Mouse (Mus musculus) kidney, postnatal 0 days (tissue): ENCODE data around the gene Sugt1. TPM values are rescaled to one million over a fixed set of nuclear protein-coding genes. Genes with fewer than 3 reads are reported as not detected.

Source experiments
- ATAC-seq: fragments of 200-750 bp; cut with Nextera tagmentation; replicated peaks from 2 replicates; pipeline ENCODE4 v1.8.0; 2017; ENCODE audit warnings: low read depth, moderate number of reproducible peaks, moderate TSS enrichment, moderate library complexity; ENCODE audit not compliant: low FRiP score
- DNase-seq: peaks from one replicate; pipeline ENCODE4 v3.0.0-alpha.2; 2016; ENCODE audit warnings: low spot score
- H3K27ac ChIP-seq: fragments of 300-500 bp; sonication (generic); 2 replicates; pipeline ENCODE4 v1.5.1; 2014; ENCODE audit warnings: mild to moderate bottlenecking
- H3K27me3 ChIP-seq: fragments of 300-500 bp; sonication (generic); 2 replicates; pipeline ENCODE4 v1.6.1; 2014; ENCODE audit warnings: low read length, mixed read lengths; ENCODE audit not compliant: insufficient read depth
- H3K36me3 ChIP-seq: fragments of 300-500 bp; sonication (generic); 2 replicates; pipeline ENCODE4 v1.6.1; 2014; ENCODE audit warnings: low read length, mixed read lengths; ENCODE audit not compliant: insufficient read depth
- H3K4me1 ChIP-seq: fragments of 300-500 bp; sonication (generic); replicated peaks from 2 replicates; pipeline ENCODE4 v1.6.1; 2014; ENCODE audit warnings: antibody characterized with exemption, low read length, mixed read lengths; ENCODE audit not compliant: insufficient read depth
- H3K4me2 ChIP-seq: fragments of 300-500 bp; sonication (generic); 2 replicates; pipeline ENCODE4 v1.6.1; 2014; ENCODE audit warnings: mild to moderate bottlenecking, low read length, moderate library complexity, mixed read lengths
- H3K4me3 ChIP-seq: fragments of 300-500 bp; sonication (generic); replicated peaks from 2 replicates; pipeline ENCODE4 v1.5.1; 2014; ENCODE audit warnings: low read depth, low read length
- H3K9ac ChIP-seq: fragments of 300-500 bp; sonication (generic); 2 replicates; pipeline ENCODE4 v1.6.1; 2014; ENCODE audit warnings: low read depth, low read length
- H3K9me3 ChIP-seq: fragments of 300-500 bp; sonication (generic); replicated peaks from 2 replicates; pipeline ENCODE4 v1.6.1; 2016; ENCODE audit warnings: low read length, inconsistent platforms, mixed read lengths
- CTCF ChIP-seq: IDR thresholded peaks from 2 replicates; pipeline ENCODE4 v1.5.1; 2016; ENCODE audit warnings: antibody characterized with exemption, low read depth, mild to moderate bottlenecking, moderate library complexity
- WGBS: fragments of 180-500 bp; shearing (Covaris S2); extraction: QIAGEN DNeasy Blood & Tissue Kit; methylation state at CpG from one replicate; pipeline ENCODE4 v1.1.7; 2014; 5-methylcytosine and 5-hydroxymethylcytosine counted together
- polyA plus RNA-seq: library from polyadenylated mRNA; unstranded; fragments of >200 nt; fragmentation: Nextera tagmentation; extraction: Ambion mirVana; gene quantifications from 2 replicates; pipeline ENCODE4 v1.2.1, GENCODE M21; 2015

Gene Sugt1
- polyA plus RNA-seq, result 119 and 122 TPM in 2 replicates

DNA sequence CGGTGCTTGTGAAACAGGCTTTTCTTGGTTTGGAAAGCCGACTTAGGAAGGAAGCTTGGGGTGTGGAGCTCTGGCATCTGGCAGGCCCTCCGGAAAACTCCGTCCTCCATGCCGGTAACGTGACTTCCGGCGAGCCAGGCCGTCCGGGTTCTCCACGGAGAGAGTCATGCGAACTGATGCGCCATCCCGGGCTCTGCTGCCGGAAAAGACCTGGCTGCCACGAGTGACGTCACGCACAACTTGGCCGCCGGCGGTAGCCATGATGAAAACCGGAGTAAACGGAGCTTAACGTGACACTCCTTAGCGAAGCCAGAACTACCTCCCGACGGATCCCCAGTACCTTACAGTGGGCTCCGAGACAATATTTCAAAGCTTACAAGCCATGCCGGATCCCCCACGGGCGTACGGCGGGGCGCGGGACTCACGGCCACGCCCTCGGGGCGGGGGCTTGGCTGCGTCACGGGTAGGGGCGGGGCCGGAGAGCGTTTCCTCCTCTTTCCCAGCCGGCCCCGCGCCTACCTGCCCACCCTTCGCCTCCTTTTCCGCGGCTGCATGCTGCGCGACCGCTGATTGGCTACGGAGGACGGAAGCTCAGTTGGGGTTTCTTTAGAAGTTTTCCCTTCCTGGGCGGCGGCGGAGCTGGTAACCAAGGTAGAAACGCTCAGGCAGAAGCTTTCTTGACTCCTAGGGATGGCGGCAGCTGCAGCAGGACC is at the start of gene Sugt1:
Sugt1 (plus strand) TSS at position 553 of the 713 bp plus-strand sequence.
- H3K4me1 ChIP-seq, result peaks cover 12% of the 10 kb centered on the region; the same call in 1 of the 2 replicates
- H3K27me3 ChIP-seq, result no peaks in the 10 kb centered on the region
- H3K9me3 ChIP-seq, result no peaks in the 10 kb centered on the region
- H3K36me3 ChIP-seq, result no peaks in the 10 kb centered on the region
- peak within 1 kb of the TSS; percentile 76 for H3K4me2 ChIP-seq
- peak within 1 kb of the TSS; percentile 53 for H3K4me3 ChIP-seq
- under 1% methylated on average over 54 of the region's 60 CpGs for WGBS
- H3K9ac ChIP-seq, result peak within 1 kb of the TSS; percentile 73
- ATAC-seq (peak; percentile 99), DNase-seq (peak; percentile 98)
- H3K27ac ChIP-seq, result peak within 1 kb of the TSS; percentile 94
- TF ChIP-seq CTCF, result no peak

DNA sequence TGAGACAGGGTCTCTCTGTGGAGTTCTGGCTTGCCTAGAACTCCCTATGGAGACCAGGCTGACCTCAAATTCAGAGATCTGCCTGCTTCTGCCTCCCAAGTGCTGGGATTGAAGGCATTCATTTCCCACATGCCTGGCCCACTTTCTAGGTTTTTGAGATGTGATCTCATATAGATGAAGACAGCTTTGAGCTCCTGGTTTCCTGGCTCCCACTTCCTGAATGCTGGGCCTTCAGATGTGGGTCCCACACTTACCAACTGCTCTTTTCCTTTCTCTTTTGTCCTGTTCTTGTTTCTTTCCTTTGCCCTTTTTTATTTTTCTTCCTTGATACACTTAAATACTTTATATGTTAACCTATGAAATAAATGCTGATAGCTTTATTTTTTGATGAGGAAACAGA is 49.6 kb upstream of the Sugt1 start:
- Histone ChIP-seq H3K27ac (no peak overlapping the region), H3K4me1 (no peaks in the 10 kb centered on the region), H3K9me3 (no peaks in the 10 kb centered on the region), H3K4me2 (no peak overlapping the region), H3K36me3 (no peaks in the 10 kb centered on the region), H3K9ac (no peak overlapping the region), H3K4me3 (no peak overlapping the region), H3K27me3 (no peaks in the 10 kb centered on the region)
- TF ChIP-seq CTCF, result no peak
- no peak for ATAC-seq
- DNase-seq, result no peak

GRCm38 (mm10) chr14:79541606-79542005 is 45.9 kb upstream of the Sugt1 start:
- H3K27ac ChIP-seq, result no peak overlapping the region
- no peaks in the 10 kb centered on the region for H3K36me3 ChIP-seq
- no peak overlapping the region for H3K9ac ChIP-seq
- H3K4me3 ChIP-seq, result no peak overlapping the region
- DNase-seq, result no peak
- H3K9me3 ChIP-seq, result no peaks in the 10 kb centered on the region
- H3K4me1 ChIP-seq, result no peaks in the 10 kb centered on the region
- no peak for TF ChIP-seq CTCF
- H3K27me3 ChIP-seq, result no peaks in the 10 kb centered on the region
- ATAC-seq, result no peak
- H3K4me2 ChIP-seq, result no peak overlapping the region

GRCm38 (mm10) chr14:79549343-79549742 is 38.1 kb upstream of the Sugt1 start:
- Histone ChIP-seq H3K9ac (no peak overlapping the region), H3K4me2 (no peak overlapping the region), H3K9me3 (no peaks in the 10 kb centered on the region), H3K27ac (no peak overlapping the region; the same call in 1 of the 2 replicates), H3K27me3 (no peaks in the 10 kb centered on the region), H3K4me1 (no peaks in the 10 kb centered on the region), H3K36me3 (0 out of 2 replicates have a peak, but pooled peaks cover 5% of the 10 kb centered on the region), H3K4me3 (no peak overlapping the region)
- 55% methylated on average over 7 of the region's 7 CpGs for WGBS
- DNase-seq, result peak; percentile 42
- TF ChIP-seq CTCF, result no peak
- ATAC-seq, result no peak

GRCm38 (mm10) chr14:79551929-79552328 is 35.6 kb upstream of the Sugt1 start:
- Histone ChIP-seq H3K4me3 (no peak overlapping the region), H3K4me1 (no peaks in the 10 kb centered on the region), H3K27ac (no peak overlapping the region), H3K9ac (no peak overlapping the region), H3K9me3 (no peaks in the 10 kb centered on the region), H3K36me3 (0 out of 2 replicates have a peak, but pooled peaks cover 5% of the 10 kb centered on the region), H3K27me3 (no peaks in the 10 kb centered on the region), H3K4me2 (no peak overlapping the region)
- no peak for TF ChIP-seq CTCF
- DNase-seq, result no peak
- no peak for ATAC-seq
- 66% methylated on average over 2 of the region's 2 CpGs for WGBS

GRCm38 (mm10) chr14:79552854-79553253 is 34.6 kb upstream of the Sugt1 start:
- DNase-seq (no peak), ATAC-seq (no peak)
- no peaks in the 10 kb centered on the region for H3K27me3 ChIP-seq
- no peak overlapping the region for H3K27ac ChIP-seq
- H3K9me3 ChIP-seq, result no peaks in the 10 kb centered on the region
- H3K36me3 ChIP-seq, result 0 out of 2 replicates have a peak, but pooled peaks cover 5% of the 10 kb centered on the region
- no peak for TF ChIP-seq CTCF
- WGBS, result 96% methylated on average over 1 of the region's 1 CpGs
- H3K4me2 ChIP-seq, result no peak overlapping the region
- H3K4me1 ChIP-seq, result no peaks in the 10 kb centered on the region
- H3K4me3 ChIP-seq, result no peak overlapping the region
- no peak overlapping the region for H3K9ac ChIP-seq

- Histone ChIP-seq H3K4me2 (no peak overlapping the region), H3K4me1 (no peaks in the 10 kb centered on the region), H3K27me3 (no peaks in the 10 kb centered on the region), H3K9me3 (no peaks in the 10 kb centered on the region), H3K27ac (no peak overlapping the region), H3K9ac (no peak overlapping the region), H3K36me3 (peaks cover 10% of the 10 kb centered on the region), H3K4me3 (no peak overlapping the region)
- ATAC-seq, result no peak
- WGBS, result 86% methylated on average over 1 of the region's 1 CpGs
- DNase-seq, result no peak
- TF ChIP-seq CTCF, result no peak
These were observed 29.7 kb upstream of the Sugt1 start for GRCm38 (mm10) chr14:79557796-79558195.
